Mouse (Mus musculus): ENCODE results near the gene Shox2. TPM values are rescaled to one million over a fixed set of nuclear protein-coding genes. Genes with fewer than 3 reads are reported as not detected.
A peak's percentile ranks its signal among the peaks of the same experiment; 100 is the strongest.

The Shox2 gene
- polyA plus RNA-seq, 1 experiment from 2014 or later: 17.5 TPM

- H3K4me3 ChIP-seq (ENCODE audit: low read length): peak overlapping the region; percentile 28
- no peak overlapping the region for H3K4me2 ChIP-seq (ENCODE audit: low read length)
- no peak overlapping the region for H3K9ac ChIP-seq (ENCODE audit: low read depth, low read length)
- no peak overlapping the region for H3K27ac ChIP-seq (ENCODE audit: low read depth, low read length)
- no peaks in the 10 kb centered on the region for H3K9me3 ChIP-seq (ENCODE audit: control insufficient read depth, low read length)
- H3K36me3 ChIP-seq (ENCODE audit: control insufficient read depth, insufficient read depth, low read length): no peaks in the 10 kb centered on the region
- H3K4me1 ChIP-seq (ENCODE audit: control insufficient read depth, insufficient read depth, low read depth, low read length): peaks cover 9% of the 10 kb centered on the region
- ATAC-seq: no peak
- H3K27me3 ChIP-seq (replicated peaks; ENCODE audit: control insufficient read depth, insufficient read depth, low read length): peaks cover 42% of the 10 kb centered on the region
- WGBS: 4% methylated on average over 9 of the region's 9 CpGs
These were observed 2.1 kb downstream of the Shox2 start for GRCm38 (mm10) chr3:66979491-66979890.

- H3K9ac ChIP-seq (ENCODE audit: low read depth, low read length): peak overlapping the region; percentile 27; the same call in 1 of the 2 replicates
- peak overlapping the region; percentile 6; the same call in 1 of the 2 replicates for H3K27ac ChIP-seq (ENCODE audit: low read depth, low read length)
- peak overlapping the region; percentile 33 for H3K4me2 ChIP-seq (ENCODE audit: low read length)
- H3K9me3 ChIP-seq (ENCODE audit: control insufficient read depth, low read length): no peaks in the 10 kb centered on the region
- peaks cover 46% of the 10 kb centered on the region for H3K27me3 ChIP-seq (replicated peaks; ENCODE audit: control insufficient read depth, insufficient read depth, low read length)
- peak overlapping the region; percentile 28 for H3K4me3 ChIP-seq (ENCODE audit: low read length)
- H3K4me1 ChIP-seq (ENCODE audit: control insufficient read depth, insufficient read depth, low read depth, low read length): peaks cover 10% of the 10 kb centered on the region
- under 1% methylated on average over 45 of the region's 45 CpGs for WGBS
- ATAC-seq: no peak
- H3K36me3 ChIP-seq (ENCODE audit: control insufficient read depth, insufficient read depth, low read length): no peaks in the 10 kb centered on the region
These were observed 2.9 kb downstream of the Shox2 start for GRCm38 (mm10) chr3:66978457-66979381.

- 3% methylated on average over 25 of the region's 25 CpGs for WGBS
- Histone ChIP-seq H3K4me1 (ENCODE audit: control insufficient read depth, insufficient read depth, low read depth, low read length) (peaks cover 17% of the 10 kb centered on the region), H3K27me3 (replicated peaks; ENCODE audit: control insufficient read depth, insufficient read depth, low read length) (peaks cover 52% of the 10 kb centered on the region), H3K9ac (ENCODE audit: low read depth, low read length) (no peak overlapping the region), H3K36me3 (ENCODE audit: control insufficient read depth, insufficient read depth, low read length) (no peaks in the 10 kb centered on the region), H3K4me3 (ENCODE audit: low read length) (peak overlapping the region; percentile 15), H3K27ac (ENCODE audit: low read depth, low read length) (no peak overlapping the region), H3K9me3 (ENCODE audit: control insufficient read depth, low read length) (no peaks in the 10 kb centered on the region), H3K4me2 (ENCODE audit: low read length) (no peak overlapping the region)
- no peak for ATAC-seq
These were observed 3.6 kb downstream of the Shox2 start for GRCm38 (mm10) chr3:66977811-66978456.

GRCm38 (mm10) chr3:66976889-66977615 is 4.5 kb downstream of the Shox2 start:
- H3K27ac ChIP-seq (ENCODE audit: low read depth, low read length): no peak overlapping the region
- H3K9ac ChIP-seq (ENCODE audit: low read depth, low read length): no peak overlapping the region
- no peak overlapping the region for H3K4me3 ChIP-seq (ENCODE audit: low read length)
- H3K4me1 ChIP-seq (ENCODE audit: control insufficient read depth, insufficient read depth, low read depth, low read length): peaks cover 14% of the 10 kb centered on the region
- ATAC-seq: no peak
- H3K4me2 ChIP-seq (ENCODE audit: low read length): no peak overlapping the region
- WGBS: 4% methylated on average over 13 of the region's 13 CpGs
- H3K9me3 ChIP-seq (ENCODE audit: control insufficient read depth, low read length): no peaks in the 10 kb centered on the region
- peaks cover 54% of the 10 kb centered on the region for H3K27me3 ChIP-seq (replicated peaks; ENCODE audit: control insufficient read depth, insufficient read depth, low read length)
- H3K36me3 ChIP-seq (ENCODE audit: control insufficient read depth, insufficient read depth, low read length): no peaks in the 10 kb centered on the region

- Histone ChIP-seq H3K9ac (ENCODE audit: low read depth, low read length) (no peak overlapping the region), H3K9me3 (ENCODE audit: control insufficient read depth, low read length) (no peaks in the 10 kb centered on the region), H3K27ac (ENCODE audit: low read depth, low read length) (no peak overlapping the region), H3K4me2 (ENCODE audit: low read length) (no peak overlapping the region), H3K4me1 (ENCODE audit: control insufficient read depth, insufficient read depth, low read depth, low read length) (peaks cover 10% of the 10 kb centered on the region), H3K36me3 (ENCODE audit: control insufficient read depth, insufficient read depth, low read length) (no peaks in the 10 kb centered on the region), H3K4me3 (ENCODE audit: low read length) (no peak overlapping the region), H3K27me3 (replicated peaks; ENCODE audit: control insufficient read depth, insufficient read depth, low read length) (peaks cover 62% of the 10 kb centered on the region)
- ATAC-seq: no peak
- 10% methylated on average over 3 of the region's 3 CpGs for WGBS
These were observed 7.1 kb downstream of the Shox2 start for GRCm38 (mm10) chr3:66974501-66974900.

GRCm38 (mm10) chr3:66973391-66973943 is 8.1 kb downstream of the Shox2 start:
- WGBS: under 1% methylated on average over 59 of the region's 59 CpGs
- peaks cover 52% of the 10 kb centered on the region for H3K27me3 ChIP-seq (replicated peaks; ENCODE audit: control insufficient read depth, insufficient read depth, low read length)
- H3K27ac ChIP-seq (ENCODE audit: low read depth, low read length): no peak overlapping the region
- no peaks in the 10 kb centered on the region for H3K9me3 ChIP-seq (ENCODE audit: control insufficient read depth, low read length)
- peak overlapping the region; percentile 57 for H3K9ac ChIP-seq (ENCODE audit: low read depth, low read length)
- H3K4me1 ChIP-seq (ENCODE audit: control insufficient read depth, insufficient read depth, low read depth, low read length): peaks cover 10% of the 10 kb centered on the region
- no peaks in the 10 kb centered on the region for H3K36me3 ChIP-seq (ENCODE audit: control insufficient read depth, insufficient read depth, low read length)
- peak overlapping the region; percentile 78 for H3K4me2 ChIP-seq (ENCODE audit: low read length)
- peak; percentile 77 for ATAC-seq
- H3K4me3 ChIP-seq (ENCODE audit: low read length): peak overlapping the region; percentile 56

GRCm38 (mm10) chr3:66972191-66972950 is 9.2 kb downstream of the Shox2 start:
- Histone ChIP-seq H3K27ac (ENCODE audit: low read depth, low read length) (no peak overlapping the region), H3K4me1 (ENCODE audit: control insufficient read depth, insufficient read depth, low read depth, low read length) (peaks cover 10% of the 10 kb centered on the region), H3K4me2 (ENCODE audit: low read length) (no peak overlapping the region), H3K36me3 (ENCODE audit: control insufficient read depth, insufficient read depth, low read length) (no peaks in the 10 kb centered on the region), H3K9me3 (ENCODE audit: control insufficient read depth, low read length) (no peaks in the 10 kb centered on the region), H3K9ac (ENCODE audit: low read depth, low read length) (no peak overlapping the region), H3K27me3 (replicated peaks; ENCODE audit: control insufficient read depth, insufficient read depth, low read length) (peaks cover 56% of the 10 kb centered on the region), H3K4me3 (ENCODE audit: low read length) (no peak overlapping the region)
- no peak for ATAC-seq
- 4% methylated on average over 16 of the region's 16 CpGs for WGBS

GRCm38 (mm10) chr3:66970661-66971331 is 10.8 kb downstream of the Shox2 start:
- peak overlapping the region; percentile 25 for H3K4me2 ChIP-seq (ENCODE audit: low read length)
- H3K4me1 ChIP-seq (ENCODE audit: control insufficient read depth, insufficient read depth, low read depth, low read length): peaks cover 10% of the 10 kb centered on the region
- no peak overlapping the region for H3K9ac ChIP-seq (ENCODE audit: low read depth, low read length)
- ATAC-seq: peak; percentile 40
- H3K27ac ChIP-seq (ENCODE audit: low read depth, low read length): no peak overlapping the region
- WGBS: 1% methylated on average over 29 of the region's 29 CpGs
- H3K36me3 ChIP-seq (ENCODE audit: control insufficient read depth, insufficient read depth, low read length): no peaks in the 10 kb centered on the region
- peaks cover 51% of the 10 kb centered on the region for H3K27me3 ChIP-seq (replicated peaks; ENCODE audit: control insufficient read depth, insufficient read depth, low read length)
- 0 out of 2 replicates have a peak overlapping the region, but pooled peaks have one; percentile 1 for H3K4me3 ChIP-seq (ENCODE audit: low read length)
- H3K9me3 ChIP-seq (ENCODE audit: control insufficient read depth, low read length): no peaks in the 10 kb centered on the region
